Mouse (Mus musculus) heart, adult 2 months (tissue): ENCODE measurements around the gene Rnf223. TPM values are rescaled to one million over a fixed set of nuclear protein-coding genes. Genes with fewer than 3 reads are reported as not detected.

Experiments used
- DNase-seq, 2 experiments: peaks; one replicate each; pipeline ENCODE4 v3.0.0; 2021
- H3K27ac ChIP-seq: fragments of 200-600 bp; 2 replicates; pipeline ENCODE4 v1.8.1; 2022
- H3K27me3 ChIP-seq: fragments of 200-500 bp; 2 replicates; pipeline ENCODE4 v1.6.1; 2012; ENCODE audit warnings: mild to moderate bottlenecking, low read length, inconsistent platforms, mixed read lengths; ENCODE audit not compliant: control insufficient read depth, insufficient read depth
- H3K36me3 ChIP-seq: fragments of 200-500 bp; 2 replicates; pipeline ENCODE4 v1.6.1; 2012; ENCODE audit warnings: low read length, inconsistent platforms; ENCODE audit not compliant: control insufficient read depth, insufficient read depth
- H3K4me1 ChIP-seq: fragments of 200-500 bp; 2 replicates; pipeline ENCODE4 v1.6.1; 2011; ENCODE audit warnings: low read length; ENCODE audit not compliant: control insufficient read depth, insufficient read depth
- H3K4me3 ChIP-seq: fragments of 200-600 bp; 2 replicates; pipeline ENCODE4 v1.8.1; 2022
- H3K79me2 ChIP-seq: fragments of 200-500 bp; replicated peaks from 2 replicates; pipeline ENCODE4 v1.6.1; 2012; ENCODE audit warnings: mild to moderate bottlenecking, inconsistent platforms, low read length, moderate library complexity, mixed read lengths; ENCODE audit not compliant: control insufficient read depth, insufficient read depth
- H3K9ac ChIP-seq: fragments of 200-500 bp; 2 replicates; pipeline ENCODE4 v1.6.1; 2012; ENCODE audit warnings: low read depth, mild to moderate bottlenecking, control low read depth, inconsistent platforms, low read length, mixed read lengths
- CTCF ChIP-seq: fragments of 200-600 bp; IDR thresholded peaks from 2 replicates; pipeline ENCODE4 v1.8.1; 2022; ENCODE audit warnings: antibody characterized with exemption, mild to moderate bottlenecking, moderate library complexity
- EP300 ChIP-seq: fragments of 200-500 bp; IDR thresholded peaks from 2 replicates; pipeline ENCODE4 v1.6.1; 2011; ENCODE audit warnings: low read depth, low read length, control low read depth; ENCODE audit not compliant: insufficient read depth
- POLR2A ChIP-seq: fragments of 200-500 bp; IDR thresholded peaks from 2 replicates; pipeline ENCODE4 v1.6.1; 2011; ENCODE audit warnings: mild to moderate bottlenecking, low read depth, low read length, control low read depth; ENCODE audit not compliant: insufficient read depth
- WGBS: fragments of 180-500 bp; shearing (Covaris S2); methylation state at CpG from one replicate; pipeline ENCODE4 v1.1.7; 2018; 5-methylcytosine and 5-hydroxymethylcytosine counted together
- intact Hi-C: fragments of 180-260 bp; cut with DNase I; formaldehyde crosslinking; loops from one replicate; pipeline ENCODE4 v1.15.1; 2025
- polyA plus RNA-seq: library from polyadenylated mRNA; depleted of rRNA; stranded (reverse); fragments of >200 nt; gene quantifications from 2 replicates; pipeline ENCODE4 v1.2.3, GENCODE M21; 2012
- total RNA-seq, 2 experiments: library from RNA; stranded (reverse); gene quantifications; 2 replicates each; pipeline ENCODE4 v1.2.3; 2021

Rnf223 gene
- total and polyA plus RNA-seq, 3 experiments: 0.07 to 0.14 TPM; not detected in 1

GRCm38 (mm10) chr4:156100501-156100900, 29.8 kb upstream of the Rnf223 start:
- DNase-seq: no peak
- Histone ChIP-seq H3K9ac (no peak overlapping the region), H3K27me3 (no peaks in the 10 kb centered on the region), H3K27ac (no peak overlapping the region), H3K36me3 (no peaks in the 10 kb centered on the region), H3K4me3 (no peak overlapping the region), H3K4me1 (no peaks in the 10 kb centered on the region), H3K79me2 (no peaks in the 10 kb centered on the region)
- TF ChIP-seq EP300: no peak
- no peak for TF ChIP-seq CTCF
- TF ChIP-seq POLR2A: no peak
- 75% methylated on average over 5 of the region's 5 CpGs for WGBS
- intact Hi-C loops: loop anchor here (5.0 to 10.0 kb wide), 2 partner anchors 76 to 143 kb away; partner anchors contain the start of gene Tnfrsf18

GRCm38 (mm10) chr4:156101481-156101903, 28.8 kb upstream of the Rnf223 start:
- peak; percentile 58 for TF ChIP-seq CTCF
- TF ChIP-seq POLR2A: no peak
- no peak for TF ChIP-seq EP300
- Histone ChIP-seq H3K9ac (no peak overlapping the region), H3K27me3 (no peaks in the 10 kb centered on the region), H3K4me3 (no peak overlapping the region), H3K27ac (no peak overlapping the region), H3K36me3 (no peaks in the 10 kb centered on the region), H3K4me1 (no peaks in the 10 kb centered on the region), H3K79me2 (no peaks in the 10 kb centered on the region)
- DNase-seq: no peak
- intact Hi-C loops: loop anchor here (5.0 to 10.0 kb wide), 2 partner anchors 77 to 144 kb away; partner anchors contain the start of gene Tnfrsf18
- 46% methylated on average over 3 of the region's 3 CpGs for WGBS

- no peak for TF ChIP-seq CTCF
- no peak for TF ChIP-seq EP300
- TF ChIP-seq POLR2A: no peak
- Histone ChIP-seq H3K9ac (no peak overlapping the region), H3K79me2 (no peaks in the 10 kb centered on the region), H3K36me3 (no peaks in the 10 kb centered on the region), H3K27me3 (no peaks in the 10 kb centered on the region), H3K27ac (no peak overlapping the region), H3K4me1 (no peaks in the 10 kb centered on the region), H3K4me3 (no peak overlapping the region)
- WGBS: 49% methylated on average over 4 of the region's 4 CpGs
- DNase-seq: no peak
- intact Hi-C loops: loop anchor here (5.0 to 10.0 kb wide), 2 partner anchors 79 to 146 kb away; partner anchors contain the start of gene Tnfrsf18
These were observed 27.0 kb upstream of the Rnf223 start for GRCm38 (mm10) chr4:156103342-156103741.

GRCm38 (mm10) chr4:156108606-156109546, 21.4 kb upstream of the Rnf223 start:
- H3K36me3 ChIP-seq: no peaks in the 10 kb centered on the region

GRCm38 (mm10) chr4:156109570-156110331, 20.6 kb upstream of the Rnf223 start, which contains the start of gene 9430015G10Rik:
9430015G10Rik (plus strand) TSS chr4:156109982.
- Histone ChIP-seq H3K27ac (peak within 1 kb of the TSS; percentile 87), H3K9ac (peak within 1 kb of the TSS; percentile 80), H3K79me2 (no peaks in the 10 kb centered on the region; the same call in 1 of the 2 replicates), H3K36me3 (no peaks in the 10 kb centered on the region), H3K4me1 (peaks cover 1% of the 10 kb centered on the region; the same call in 1 of the 2 replicates), H3K27me3 (no peaks in the 10 kb centered on the region), H3K4me3 (peak within 1 kb of the TSS; percentile 72)
- peak; percentile 98 for DNase-seq
- TF ChIP-seq POLR2A (peak; percentile 84), EP300 (no peak), CTCF (peak; percentile 38)
- under 1% methylated on average over 60 of the region's 60 CpGs for WGBS
- intact Hi-C loops: loop anchor here (1.0 to 10.0 kb wide), 5 partner anchors 85 to 217 kb away; partner anchors contain the start of genes AW011738, Acap3, Noc2l and Pusl1

More at GRCm38 (mm10) chr4:156108606-156109546, 21.4 kb upstream of the Rnf223 start:
- Histone ChIP-seq H3K9ac (peak overlapping the region; percentile 80), H3K4me1 (peaks cover 1% of the 10 kb centered on the region; the same call in 1 of the 2 replicates), H3K27me3 (no peaks in the 10 kb centered on the region), H3K79me2 (no peaks in the 10 kb centered on the region; the same call in 1 of the 2 replicates), H3K4me3 (peak overlapping the region; percentile 61), H3K27ac (peak overlapping the region; percentile 87)
- DNase-seq: peak; percentile 55 to 65
- TF ChIP-seq CTCF (peak; percentile 30; the same call in 1 of the 2 replicates), EP300 (no peak), POLR2A (no peak)
- intact Hi-C loops: loop anchor here (1.0 to 10.0 kb wide), 3 partner anchors 84 to 118 kb away; partner anchors contain the start of genes AW011738 and Tnfrsf18
- WGBS: 19% methylated on average over 13 of the region's 13 CpGs
